Mouse (Mus musculus): ENCODE results near the gene Ncapd2.

- no peak for TF ChIP-seq CTCF (IDR thresholded peaks at IDR 0.05; ENCODE audit: extremely low read depth, insufficient read length, insufficient replicate concordance, low read depth, low read length)
- no peak for TF ChIP-seq POLR2A (IDR thresholded peaks at IDR 0.05; ENCODE audit: low read depth, low read length)
Observed at GRCm38 (mm10) chr6:125179601-125180000, 11.9 kb downstream of the Ncapd2 start.

All from small intestine, adult 2 months (tissue).